Mouse (Mus musculus): ENCODE measurements at regions not wholly inside any gene's neighbourhood (a gene's known extent, or its start where the extent isn't known, plus 50 kb on each side); places are given as distances from the start of the nearest gene placed in this dataset.

DNA sequence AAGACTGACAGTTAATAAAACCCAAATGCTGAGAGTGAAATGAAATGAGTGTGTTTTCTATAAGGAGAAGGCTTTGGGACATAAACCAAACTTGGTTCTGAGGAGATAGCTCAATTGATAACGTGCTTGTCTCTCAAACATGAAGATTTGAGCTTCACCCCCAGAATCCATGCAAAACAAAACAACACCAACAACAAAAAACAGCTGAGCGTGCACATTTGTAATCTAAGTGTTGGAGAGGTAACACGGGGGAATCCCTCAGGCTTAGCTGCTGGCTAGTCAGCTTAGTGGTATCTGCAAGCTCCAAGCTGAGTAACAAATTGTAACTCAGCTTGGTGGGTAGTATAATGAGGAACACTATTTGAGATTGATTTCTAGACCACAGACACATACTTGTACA lies 84.9 kb upstream of the Sash1 start:
- TF ChIP-seq CTCF (IDR thresholded peaks at IDR 0.05; ENCODE audit: borderline replicate concordance, extremely low read depth, insufficient read depth, insufficient read length) (no peak), POLR2A (IDR thresholded peaks at IDR 0.05; ENCODE audit: borderline replicate concordance, extremely low read depth, insufficient read depth, insufficient read length, poor library complexity, severe bottlenecking) (no peak)

Measured in brain, embryonic 14.5 days (tissue).